Mouse (Mus musculus) embryonic fibroblast, embryonic 13.5 days (primary cell): ENCODE data around the gene Carhsp1. TPM values are rescaled to one million over a fixed set of nuclear protein-coding genes. Genes with fewer than 3 reads are reported as not detected.

Source experiments
- H3K27ac ChIP-seq: 2 replicates; pipeline ENCODE4 v1.5.1; 2012; ENCODE audit warnings: low read length, control low read depth, inconsistent platforms; ENCODE audit not compliant: insufficient read depth
- H3K4me1 ChIP-seq: 2 replicates; pipeline ENCODE4 v1.6.1; 2011; ENCODE audit warnings: low read length; ENCODE audit not compliant: control insufficient read depth, insufficient read depth
- H3K4me3 ChIP-seq: 2 replicates; pipeline ENCODE4 v1.5.1; 2011; ENCODE audit warnings: mild to moderate bottlenecking, control low read depth, low read length; ENCODE audit not compliant: insufficient read depth
- CTCF ChIP-seq: IDR thresholded peaks from 2 replicates; pipeline ENCODE4 v1.5.1; 2011; ENCODE audit warnings: mild to moderate bottlenecking, control low read depth, low read length, moderate library complexity, borderline replicate concordance; ENCODE audit not compliant: insufficient read depth
- POLR2A ChIP-seq: IDR thresholded peaks from 2 replicates; pipeline ENCODE4 v1.6.1; 2011; ENCODE audit warnings: low read depth, mild to moderate bottlenecking, control low read depth, low read length, moderate library complexity
- polyA plus RNA-seq: library from polyadenylated mRNA; stranded (reverse); fragments of >200 nt; gene quantifications from 2 replicates; pipeline ENCODE4 v1.2.4, GENCODE M21; 2011; ENCODE audit warnings: low read depth; ENCODE audit not compliant: missing spikeins, insufficient read length

Carhsp1 gene
- polyA plus RNA-seq, 1 experiment = 61.1 TPM

DNA sequence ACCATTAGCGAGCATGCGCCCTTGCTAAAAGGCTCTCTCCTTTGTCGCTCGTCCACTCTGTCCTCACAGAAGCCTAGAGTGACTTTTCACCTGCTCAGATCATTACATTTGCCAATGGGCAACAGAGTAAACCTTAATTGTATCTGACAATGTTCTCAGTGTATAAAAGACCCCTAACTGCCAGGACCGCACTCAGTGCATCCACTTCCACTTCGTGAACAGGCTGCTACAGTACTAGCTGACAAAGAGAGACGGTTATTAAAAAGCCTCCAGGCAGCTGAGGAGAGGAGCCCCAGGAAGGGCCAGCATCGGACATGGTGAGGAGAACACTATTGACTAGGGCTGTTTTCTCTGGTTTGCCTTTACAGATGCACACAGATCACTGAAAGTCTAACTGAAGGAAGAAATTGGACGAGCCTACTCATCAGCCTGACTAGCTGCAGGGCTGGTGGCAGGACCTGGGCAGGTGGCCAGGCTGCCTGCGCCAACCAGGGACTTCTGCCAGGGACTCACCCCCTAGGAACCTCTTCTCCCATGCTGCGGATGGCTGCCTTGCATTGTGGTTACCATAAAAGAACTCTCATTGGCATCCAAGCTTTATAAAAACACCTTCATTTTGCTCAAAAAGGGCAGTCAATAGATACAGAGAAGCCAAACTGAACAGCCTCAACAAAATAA is 18.2 kb upstream of the Carhsp1 start:
- no peak for TF ChIP-seq POLR2A
- no peak for TF ChIP-seq CTCF
- Histone ChIP-seq H3K27ac (no peak overlapping the region), H3K4me3 (no peak overlapping the region), H3K4me1 (no peaks in the 10 kb centered on the region)

DNA sequence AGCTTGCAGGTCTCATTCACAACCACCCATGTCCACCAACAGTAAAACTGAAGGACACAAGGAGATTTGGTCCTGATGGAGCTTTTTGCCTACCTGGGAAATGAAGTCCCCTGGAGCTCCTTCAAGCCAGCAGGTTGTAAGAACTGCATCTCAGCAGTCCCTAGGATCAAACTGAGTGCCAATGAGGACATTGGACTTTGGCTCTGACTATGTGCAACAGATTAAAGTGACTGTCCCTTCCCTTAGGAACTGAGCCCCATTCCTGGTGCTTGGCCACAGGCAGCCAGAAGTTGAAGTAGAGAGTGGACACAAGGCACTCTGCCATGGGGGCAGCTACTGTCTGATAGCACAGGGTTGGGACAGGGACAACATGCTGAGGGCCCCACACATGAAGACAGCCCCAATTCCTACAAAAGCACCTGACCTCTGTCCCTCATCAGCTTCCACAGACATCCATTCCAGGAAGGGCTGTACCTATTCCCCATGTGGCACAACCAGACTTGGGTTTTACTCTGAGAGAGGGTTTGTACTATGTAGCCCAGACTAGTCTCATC is 15.7 kb upstream of the Carhsp1 start:
- Histone ChIP-seq H3K4me3 (no peak overlapping the region), H3K27ac (no peak overlapping the region), H3K4me1 (no peaks in the 10 kb centered on the region)
- TF ChIP-seq CTCF = no peak
- no peak for TF ChIP-seq POLR2A

DNA sequence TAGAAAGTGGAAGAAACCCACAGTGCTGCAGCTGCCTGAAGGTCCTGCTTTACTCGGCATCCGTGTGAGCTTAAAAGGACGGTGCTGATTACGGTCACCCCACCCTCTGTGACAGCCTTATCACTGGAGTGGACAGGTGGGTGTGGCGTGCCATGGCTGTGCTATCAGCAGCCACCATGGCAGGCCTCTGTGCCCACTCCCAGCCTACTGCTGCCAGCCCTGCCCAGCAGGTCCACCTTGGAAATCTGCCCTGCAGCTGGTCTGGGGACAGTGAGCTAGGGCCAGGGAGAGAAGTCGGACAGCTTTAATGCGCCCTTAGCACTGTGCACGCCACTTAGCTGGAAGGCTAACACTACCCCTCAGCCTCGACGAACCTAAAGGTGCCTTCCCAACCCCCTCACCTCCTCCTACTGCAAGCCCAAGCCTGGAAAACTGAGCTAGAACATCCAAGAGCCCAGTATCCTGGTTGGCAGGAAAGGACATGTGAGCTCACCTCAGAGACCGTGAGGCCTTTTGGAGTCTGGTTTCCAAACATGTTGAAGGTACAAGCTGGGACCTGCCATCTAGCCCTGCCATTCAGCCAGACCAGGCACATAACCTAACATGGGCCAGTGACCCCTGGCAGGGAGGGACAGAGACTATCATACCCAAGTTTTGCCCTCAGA is 15.0 kb upstream of the Carhsp1 start:
- Histone ChIP-seq H3K4me3 (no peak overlapping the region), H3K27ac (no peak overlapping the region), H3K4me1 (no peaks in the 10 kb centered on the region)
- no peak for TF ChIP-seq CTCF

- Histone ChIP-seq H3K27ac (no peak overlapping the region), H3K4me1 (no peaks in the 10 kb centered on the region), H3K4me3 (no peak overlapping the region)
- TF ChIP-seq CTCF (peak; percentile 59; the same call in 1 of the 2 replicates), POLR2A (no peak)
These were observed 14.3 kb upstream of the Carhsp1 start for GRCm38 (mm10) chr16:8686121-8686870.

DNA sequence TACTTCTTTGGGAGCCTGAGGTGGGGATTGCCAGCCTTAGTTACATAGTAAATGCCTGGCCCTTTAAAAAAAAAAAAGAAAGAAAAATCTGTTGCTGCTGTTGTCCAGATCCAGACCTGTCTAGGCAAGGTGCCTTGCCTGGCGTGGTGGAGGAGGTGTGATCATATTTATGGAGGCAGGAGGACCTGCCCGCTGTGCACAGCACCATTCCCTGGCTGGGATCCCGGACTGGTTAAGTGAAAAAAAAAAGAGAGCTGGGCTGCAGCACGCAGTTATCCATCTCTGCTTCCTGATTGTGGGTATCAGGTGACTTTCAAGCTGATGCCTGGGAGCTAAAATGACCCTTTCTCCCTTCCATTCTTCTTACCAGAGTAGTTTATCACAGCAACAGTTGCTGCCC is 13.1 kb upstream of the Carhsp1 start:
- Histone ChIP-seq H3K27ac (no peak overlapping the region), H3K4me1 (no peaks in the 10 kb centered on the region), H3K4me3 (no peak overlapping the region)
- TF ChIP-seq POLR2A = no peak
- no peak for TF ChIP-seq CTCF

DNA sequence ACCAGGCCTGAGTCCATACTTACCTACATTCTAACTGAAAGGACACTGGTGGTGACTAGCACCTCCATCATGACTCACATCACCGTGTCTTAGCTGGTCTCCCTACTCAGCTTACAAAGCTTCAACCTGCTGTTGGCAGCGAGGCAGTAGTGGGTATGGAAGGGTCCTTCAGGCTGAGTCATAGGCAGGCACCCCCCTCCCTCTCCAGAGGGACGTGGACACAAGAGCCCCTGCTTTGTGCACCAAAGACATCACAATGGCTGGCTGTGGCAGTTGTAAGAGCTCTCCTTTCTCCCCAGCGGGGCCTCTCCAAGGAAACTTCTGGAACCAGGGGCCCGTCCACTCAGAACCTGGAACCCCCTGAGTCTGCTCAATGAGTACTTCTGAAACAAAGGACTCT is 8.5 kb upstream of the Carhsp1 start, which contains the start of gene Gm5767:
Gene Gm5767 (plus strand): TSS at position 301 of the 400 bp plus-strand sequence.
- Histone ChIP-seq H3K4me3 (no peak within 1 kb of the TSS), H3K4me1 (no peaks in the 10 kb centered on the region), H3K27ac (no peak within 1 kb of the TSS)
- TF ChIP-seq POLR2A (no peak), CTCF (no peak)

GRCm38 (mm10) chr16:8679780-8680179 is 7.8 kb upstream of the Carhsp1 start:
- Histone ChIP-seq H3K27ac (no peak overlapping the region), H3K4me3 (no peak overlapping the region), H3K4me1 (no peaks in the 10 kb centered on the region)
- TF ChIP-seq POLR2A = no peak
- no peak for TF ChIP-seq CTCF

GRCm38 (mm10) chr16:8678676-8679075 is 6.7 kb upstream of the Carhsp1 start:
- H3K4me1 ChIP-seq = no peaks in the 10 kb centered on the region
- no peak for TF ChIP-seq CTCF
- TF ChIP-seq POLR2A = no peak
- H3K27ac ChIP-seq = no peak overlapping the region
- H3K4me3 ChIP-seq = no peak overlapping the region

DNA sequence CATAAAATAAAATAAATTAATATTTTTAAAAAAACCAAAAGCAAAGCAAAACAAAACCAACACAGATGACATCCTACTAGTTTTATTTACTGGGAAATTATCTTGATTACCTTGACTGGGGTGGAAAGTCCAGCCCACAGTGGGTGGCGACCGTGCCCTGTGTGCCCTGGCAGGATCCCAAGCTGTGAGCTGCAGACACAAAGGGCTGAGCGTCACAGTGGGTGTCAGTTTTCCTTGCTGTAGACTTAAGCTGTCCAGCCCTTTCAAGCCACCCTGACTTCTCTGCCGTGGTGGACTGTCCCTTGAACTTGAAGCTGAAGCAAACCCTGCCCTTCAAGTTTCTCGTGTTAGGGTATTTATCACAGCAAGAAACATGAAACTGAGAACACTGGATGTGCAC is 6.1 kb upstream of the Carhsp1 start:
- no peak for TF ChIP-seq POLR2A
- no peak for TF ChIP-seq CTCF

More for the DNA sequence above, 6.1 kb upstream of the Carhsp1 start:
- Histone ChIP-seq H3K4me3 (no peak overlapping the region), H3K27ac (no peak overlapping the region), H3K4me1 (no peaks in the 10 kb centered on the region)
